Mouse (Mus musculus) thymus, adult 2 months (tissue): ENCODE measurements around the gene Gon7. TPM values are rescaled to one million over a fixed set of nuclear protein-coding genes. Genes with fewer than 3 reads are reported as not detected.

Source experiments
- DNase-seq: peaks from one replicate; pipeline ENCODE4 v3.0.0; 2021
- H3K27ac ChIP-seq: fragments of 200-500 bp; 2 replicates; pipeline ENCODE4 v1.5.1; 2012; ENCODE audit warnings: low read length, control low read depth; ENCODE audit not compliant: control insufficient read depth, insufficient read depth
- H3K27me3 ChIP-seq: fragments of 200-500 bp; 2 replicates; pipeline ENCODE4 v1.6.1; 2012; ENCODE audit warnings: mild to moderate bottlenecking, low read length, moderate library complexity, mixed read lengths; ENCODE audit not compliant: control insufficient read depth, insufficient read depth
- H3K36me3 ChIP-seq: fragments of 200-500 bp; 2 replicates; pipeline ENCODE4 v1.6.1; 2012; ENCODE audit warnings: mild to moderate bottlenecking, low read length, moderate library complexity; ENCODE audit not compliant: control insufficient read depth, insufficient read depth
- H3K4me1 ChIP-seq: fragments of 200-500 bp; replicated peaks from 2 replicates; pipeline ENCODE4 v1.6.1; 2012; ENCODE audit warnings: low read length; ENCODE audit not compliant: control insufficient read depth, insufficient read depth
- H3K4me3 ChIP-seq: fragments of 200-500 bp; 2 replicates; pipeline ENCODE4 v1.5.1; 2012; ENCODE audit warnings: mild to moderate bottlenecking, low read length, control low read depth, moderate library complexity; ENCODE audit not compliant: control insufficient read depth, insufficient read depth
- CTCF ChIP-seq: fragments of 200-500 bp; IDR thresholded peaks from 2 replicates; pipeline ENCODE4 v1.5.1; 2012; ENCODE audit warnings: mild to moderate bottlenecking, control low read depth, low read length, moderate library complexity, borderline replicate concordance; ENCODE audit not compliant: control insufficient read depth, poor library complexity, insufficient read depth; ENCODE audit errors: extremely low read depth
- POLR2A ChIP-seq: fragments of 200-500 bp; IDR thresholded peaks from 2 replicates; pipeline ENCODE4 v1.6.1; 2012; ENCODE audit warnings: mild to moderate bottlenecking, low read length, control low read depth, moderate library complexity; ENCODE audit not compliant: control insufficient read depth, poor library complexity, insufficient read depth; ENCODE audit errors: extremely low read depth
- WGBS: fragments of 180-500 bp; shearing (Covaris S2); methylation state at CpG from one replicate; pipeline ENCODE4 v1.1.7; 2018; 5-methylcytosine and 5-hydroxymethylcytosine counted together
- polyA plus RNA-seq: library from polyadenylated mRNA; depleted of rRNA; stranded (reverse); fragments of >200 nt; gene quantifications from 2 replicates; pipeline ENCODE4 v1.2.3, GENCODE M21; 2012

Gene Gon7
- polyA plus RNA-seq, 1 experiment, result 19.4 TPM

- TF ChIP-seq CTCF (0 out of 2 replicates have a peak, but pooled peaks have one; percentile 10), POLR2A (peak; percentile 76)
- peak within 1 kb of the TSS; percentile 13; the same call in 1 of the 2 replicates for H3K27ac ChIP-seq
- peak within 1 kb of the TSS; percentile 75 for H3K4me3 ChIP-seq
- under 1% methylated on average over 63 of the region's 63 CpGs for WGBS
- peaks cover 10% of the 10 kb centered on the region for H3K4me1 ChIP-seq
- DNase-seq, result peak; percentile 90
- H3K36me3 ChIP-seq, result 0 out of 2 replicates have a peak, but pooled peaks cover 3% of the 10 kb centered on the region
- no peaks in the 10 kb centered on the region for H3K27me3 ChIP-seq
Observed at GRCm38 (mm10) chr12:102743589-102744574, 13.7 kb downstream of the Gon7 start, which contains the start of the genes Moap1 and Tmem251. TSS of gene Moap1 (minus strand) at chr12:102743661. TSS of gene Tmem251 (plus strand) at chr12:102743762.

- Histone ChIP-seq H3K27ac (peak overlapping the region; percentile 13; the same call in 1 of the 2 replicates), H3K4me3 (peak overlapping the region; percentile 75), H3K36me3 (0 out of 2 replicates have a peak, but pooled peaks cover 3% of the 10 kb centered on the region), H3K4me1 (peaks cover 10% of the 10 kb centered on the region), H3K27me3 (no peaks in the 10 kb centered on the region)
- WGBS, result 1% methylated on average over 33 of the region's 33 CpGs
- TF ChIP-seq POLR2A (no peak), CTCF (no peak)
- no peak for DNase-seq
Observed at GRCm38 (mm10) chr12:102743036-102743588, 14.5 kb downstream of the Gon7 start.

DNA sequence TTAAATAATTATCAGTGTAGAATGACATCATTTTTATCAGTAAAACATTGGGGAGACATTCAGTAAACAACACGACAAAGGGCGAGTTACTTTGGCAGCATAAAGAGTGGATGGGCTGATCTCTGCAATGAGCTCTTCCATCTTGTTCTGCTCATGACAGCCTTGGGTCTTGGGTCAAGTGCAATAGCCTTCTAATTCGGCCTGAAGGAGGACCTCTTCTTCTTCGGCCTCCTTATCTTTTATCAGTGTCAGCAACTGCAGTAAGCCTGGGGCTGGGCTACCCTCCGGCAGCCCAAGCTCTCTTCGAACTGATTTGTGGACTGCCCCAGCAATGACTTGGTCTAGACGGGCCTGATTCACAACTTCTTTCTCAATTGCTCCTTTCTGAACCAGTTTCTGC, 15.5 kb downstream of the Gon7 start:
- no peak for TF ChIP-seq POLR2A
- no peak for TF ChIP-seq CTCF
- no peak overlapping the region for H3K4me3 ChIP-seq

GRCm38 (mm10) chr12:102740285-102740684, 17.3 kb downstream of the Gon7 start:
- peak; percentile 51 for DNase-seq
- no peak overlapping the region for H3K4me3 ChIP-seq
- no peaks in the 10 kb centered on the region for H3K36me3 ChIP-seq
- H3K27me3 ChIP-seq, result no peaks in the 10 kb centered on the region
- no peak overlapping the region for H3K27ac ChIP-seq
- TF ChIP-seq POLR2A, result no peak
- no peak for TF ChIP-seq CTCF
- 67% methylated on average over 3 of the region's 3 CpGs for WGBS
- peaks cover 8% of the 10 kb centered on the region for H3K4me1 ChIP-seq

More for the DNA sequence above, 15.5 kb downstream of the Gon7 start:
- no peak for DNase-seq
- H3K36me3 ChIP-seq, result 0 out of 2 replicates have a peak, but pooled peaks cover 3% of the 10 kb centered on the region
- 98% methylated on average over 7 of the region's 7 CpGs for WGBS
- H3K27me3 ChIP-seq, result no peaks in the 10 kb centered on the region
- no peak overlapping the region for H3K27ac ChIP-seq
- H3K4me1 ChIP-seq, result peaks cover 10% of the 10 kb centered on the region

DNA sequence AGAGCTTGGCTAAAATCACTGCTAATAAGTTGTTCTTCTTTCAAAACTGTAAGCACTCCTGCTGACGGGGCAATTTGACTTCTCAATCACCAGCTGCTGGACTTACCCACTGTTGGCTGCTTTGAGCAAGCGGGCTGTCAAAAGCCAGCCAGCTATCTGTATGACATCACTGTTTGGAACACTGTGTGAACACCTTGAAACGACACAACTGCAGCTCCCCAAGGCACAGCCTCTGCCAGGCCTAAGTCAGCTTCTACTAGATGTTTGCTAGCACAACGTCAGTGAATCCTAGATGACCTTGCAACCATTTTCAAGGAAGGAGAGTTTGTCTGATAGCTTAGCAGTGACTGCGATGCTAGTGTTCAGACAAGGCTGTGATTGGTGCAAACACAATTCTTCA, 18.5 kb downstream of the Gon7 start:
- no peak for DNase-seq
- Histone ChIP-seq H3K27me3 (no peaks in the 10 kb centered on the region), H3K27ac (no peak overlapping the region), H3K4me1 (peaks cover 5% of the 10 kb centered on the region), H3K4me3 (no peak overlapping the region), H3K36me3 (no peaks in the 10 kb centered on the region)
- TF ChIP-seq POLR2A (no peak), CTCF (no peak)
- WGBS, result 92% methylated on average over 5 of the region's 5 CpGs

GRCm38 (mm10) chr12:102733381-102733780, 24.2 kb downstream of the Gon7 start:
- no peaks in the 10 kb centered on the region for H3K36me3 ChIP-seq
- H3K4me3 ChIP-seq, result no peak overlapping the region
- H3K27ac ChIP-seq, result no peak overlapping the region
- peaks cover 8% of the 10 kb centered on the region for H3K4me1 ChIP-seq
- DNase-seq, result peak; percentile 60
- TF ChIP-seq POLR2A (no peak), CTCF (peak; percentile 79; the same call in 1 of the 2 replicates)
- WGBS, result 17% methylated on average over 4 of the region's 5 CpGs
- no peaks in the 10 kb centered on the region for H3K27me3 ChIP-seq
